Mouse (Mus musculus) lung, adult 2 months (tissue): ENCODE data around the gene Stn1. TPM values are rescaled to one million over a fixed set of nuclear protein-coding genes. Genes with fewer than 3 reads are reported as not detected.

Experiments used
- DNase-seq: peaks from one replicate; pipeline ENCODE4 v3.0.0; 2022
- H3K4me1 ChIP-seq: fragments of 200-500 bp; 2 replicates; pipeline ENCODE4 v1.6.1; 2011; ENCODE audit warnings: low read length; ENCODE audit not compliant: control insufficient read depth, insufficient read depth
- H3K4me3 ChIP-seq: fragments of 200-500 bp; replicated peaks from 2 replicates; pipeline ENCODE3; 2011; ENCODE audit warnings: low read depth, mild to moderate bottlenecking, control low read depth, low read length; ENCODE audit errors: extremely low read depth
- CTCF ChIP-seq: fragments of 200-500 bp; IDR thresholded peaks from 2 replicates; pipeline ENCODE4 v1.5.1; 2011; ENCODE audit warnings: mild to moderate bottlenecking, low read length, control low read depth; ENCODE audit not compliant: insufficient read depth
- POLR2A ChIP-seq: fragments of 200-500 bp; IDR thresholded peaks from 2 replicates; pipeline ENCODE4 v1.6.1; 2011; ENCODE audit warnings: low read depth, mild to moderate bottlenecking, control low read depth, low read length, borderline replicate concordance; ENCODE audit errors: extremely low read depth
- WGBS: fragments of 180-500 bp; shearing (Covaris S2); methylation state at CpG from one replicate; pipeline ENCODE4 v1.1.7; 2018; 5-methylcytosine and 5-hydroxymethylcytosine counted together
- polyA plus RNA-seq: library from polyadenylated mRNA; depleted of rRNA; stranded (reverse); fragments of >200 nt; gene quantifications from 2 replicates; pipeline ENCODE4 v1.2.3, GENCODE M21; 2012

Stn1 gene
- polyA plus RNA-seq, 1 experiment, result 21.1 TPM

GRCm38 (mm10) chr19:47565031-47565654 is 27.8 kb upstream of the Stn1 start:
- no peaks in the 10 kb centered on the region for H3K4me1 ChIP-seq
- WGBS, result 77% methylated on average over 17 of the region's 17 CpGs
- no peak overlapping the region for H3K4me3 ChIP-seq
- no peak for DNase-seq
- no peak for TF ChIP-seq CTCF
- TF ChIP-seq POLR2A, result no peak

GRCm38 (mm10) chr19:47563715-47564114 is 26.4 kb upstream of the Stn1 start:
- H3K4me1 ChIP-seq, result no peaks in the 10 kb centered on the region
- no peak for TF ChIP-seq POLR2A
- no peak for TF ChIP-seq CTCF
- DNase-seq, result no peak
- WGBS, result 48% methylated on average over 13 of the region's 13 CpGs
- H3K4me3 ChIP-seq, result no peak overlapping the region

- Histone ChIP-seq H3K4me3 (no peak overlapping the region), H3K4me1 (no peaks in the 10 kb centered on the region)
- TF ChIP-seq CTCF (no peak), POLR2A (no peak)
- DNase-seq, result no peak
- 47% methylated on average over 5 of the region's 5 CpGs for WGBS
Observed at GRCm38 (mm10) chr19:47561996-47562441, 24.7 kb upstream of the Stn1 start.

GRCm38 (mm10) chr19:47560544-47561161 is 23.3 kb upstream of the Stn1 start:
- DNase-seq, result no peak
- no peak for TF ChIP-seq POLR2A
- no peak for TF ChIP-seq CTCF
- Histone ChIP-seq H3K4me1 (no peaks in the 10 kb centered on the region), H3K4me3 (no peak overlapping the region)
- WGBS, result 82% methylated on average over 12 of the region's 12 CpGs

GRCm38 (mm10) chr19:47559751-47560512 is 22.6 kb upstream of the Stn1 start:
- WGBS, result 47% methylated on average over 14 of the region's 14 CpGs

GRCm38 (mm10) chr19:47559145-47559544 is 21.8 kb upstream of the Stn1 start:
- TF ChIP-seq POLR2A, result no peak
- no peak for TF ChIP-seq CTCF
- no peak for DNase-seq
- Histone ChIP-seq H3K4me1 (no peaks in the 10 kb centered on the region), H3K4me3 (no peak overlapping the region)
- 77% methylated on average over 5 of the region's 5 CpGs for WGBS

More at GRCm38 (mm10) chr19:47559751-47560512, 22.6 kb upstream of the Stn1 start:
- TF ChIP-seq CTCF (no peak), POLR2A (no peak)
- DNase-seq, result no peak
- Histone ChIP-seq H3K4me3 (no peak overlapping the region), H3K4me1 (no peaks in the 10 kb centered on the region)

- Histone ChIP-seq H3K4me3 (no peak overlapping the region), H3K4me1 (no peaks in the 10 kb centered on the region)
- 76% methylated on average over 4 of the region's 4 CpGs for WGBS
- no peak for DNase-seq
- TF ChIP-seq CTCF (no peak), POLR2A (no peak)
Observed at GRCm38 (mm10) chr19:47549584-47549983, 12.3 kb upstream of the Stn1 start.

- no peak for DNase-seq
- 88% methylated on average over 9 of the region's 9 CpGs for WGBS
Observed at GRCm38 (mm10) chr19:47549174-47549573, 11.9 kb upstream of the Stn1 start.

GRCm38 (mm10) chr19:47548432-47549076 is 11.2 kb upstream of the Stn1 start:
- DNase-seq, result no peak
- no peak for TF ChIP-seq POLR2A
- no peak for TF ChIP-seq CTCF
- whole genome bisulfite sequencing, result 80% methylated on average over 11 of the region's 11 CpGs

More at GRCm38 (mm10) chr19:47549174-47549573, 11.9 kb upstream of the Stn1 start:
- TF ChIP-seq CTCF (no peak), POLR2A (no peak)
- Histone ChIP-seq H3K4me1 (no peaks in the 10 kb centered on the region), H3K4me3 (no peak overlapping the region)

More at GRCm38 (mm10) chr19:47548432-47549076, 11.2 kb upstream of the Stn1 start:
- no peaks in the 10 kb centered on the region for H3K4me1 ChIP-seq
- no peak overlapping the region for H3K4me3 ChIP-seq
